Mouse (Mus musculus) Muller cell, postnatal 12 days (primary cell): Measurements from ENCODE around the gene Gm14124.
"Not testable (repeated sequence)": the region's sequence is repeated elsewhere in the genome, so short reads cannot be mapped to it uniquely, and the experiment has no call there.

Source experiments
- DNase-seq: peaks from one replicate; pipeline ENCODE4 v3.0.0-alpha.2; 2015; ENCODE audit errors: inconsistent ontology term

The Gm14124 gene

DNA sequence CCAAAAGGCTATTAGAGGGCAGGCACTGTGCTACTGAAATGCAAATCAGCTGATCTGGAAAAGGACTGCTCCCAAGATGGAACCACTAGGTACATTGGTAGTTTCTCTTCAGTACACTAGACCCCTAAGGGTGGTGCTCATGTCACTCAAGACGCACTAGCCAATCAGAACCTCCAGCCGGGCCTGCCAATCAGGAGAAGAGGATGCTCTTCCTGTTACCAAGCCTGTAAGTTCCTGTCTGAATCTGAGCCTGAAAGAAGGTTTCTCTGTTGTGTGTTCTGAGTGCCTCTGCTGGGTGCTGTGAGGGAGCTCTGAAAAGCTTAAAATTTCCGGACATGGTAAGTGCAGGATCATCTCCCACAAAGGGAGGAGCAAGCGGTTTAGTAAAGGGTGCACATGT, at the start of gene Gm14124:
Gene Gm14124, plus strand, starts transcription at position 227 of the 400 bp plus-strand sequence.
- not testable (repeated sequence) for DNase-seq

DNA sequence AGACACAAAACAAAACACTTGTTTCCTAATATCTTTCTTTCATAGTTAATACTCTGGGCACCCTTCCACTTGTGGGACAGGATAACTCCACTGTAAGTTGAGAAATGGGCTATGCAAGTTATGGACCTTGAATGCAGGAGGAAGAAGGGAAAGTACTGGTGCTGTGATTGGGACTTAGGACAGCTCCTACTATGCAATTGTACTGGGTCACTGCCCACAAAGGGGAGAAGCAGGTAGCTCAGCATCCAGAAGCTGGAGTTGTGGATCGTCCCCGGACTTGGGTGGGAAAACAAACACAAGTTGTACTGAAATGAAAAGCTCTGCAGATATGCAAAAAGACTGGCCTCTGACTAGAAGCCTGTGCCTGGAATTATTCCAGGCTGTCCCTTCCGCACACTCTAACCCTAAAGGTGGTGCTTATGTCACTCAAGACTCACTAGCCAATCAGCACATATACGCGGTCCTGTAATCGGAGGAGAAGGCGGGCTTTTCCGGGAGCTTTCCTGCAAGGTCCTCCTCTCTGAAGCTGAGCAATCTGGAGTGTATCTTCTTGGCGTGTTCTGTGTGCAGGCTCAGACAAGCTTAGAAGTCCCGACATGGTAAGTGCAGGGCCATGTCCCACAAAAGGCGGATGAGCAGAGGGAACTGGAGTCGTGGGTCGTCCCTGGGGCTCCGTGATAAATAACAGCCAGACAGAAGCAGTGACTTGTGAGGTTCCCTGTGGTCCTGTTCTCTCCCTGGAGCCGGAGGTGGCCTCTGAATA, 39.5 kb upstream of the Gm14124 start, which contains the start of gene Zfp937:
Gene Zfp937, plus strand, starts transcription at position 474 of the 763 bp plus-strand sequence.
- DNase-seq, result peak; percentile 57

DNA sequence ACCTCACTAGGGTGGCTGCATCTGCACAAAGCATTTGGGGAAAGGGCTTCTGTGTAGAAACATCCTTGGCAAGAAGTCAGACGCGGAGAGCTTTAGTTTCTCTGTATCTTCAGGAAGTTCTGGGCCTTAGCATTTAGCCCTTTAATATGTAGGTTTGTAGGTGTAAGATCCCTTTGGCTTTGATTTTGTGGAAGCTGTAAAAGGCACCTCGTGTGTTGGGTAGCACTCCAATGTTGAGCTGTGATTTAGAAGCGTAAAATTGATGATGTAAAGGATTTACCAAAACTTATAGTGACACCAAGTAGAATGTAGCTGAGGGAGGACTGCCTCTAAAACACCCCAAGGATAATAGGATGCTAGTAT, 39.0 kb upstream of the Gm14124 start:
- not testable (repeated sequence) for DNase-seq

DNA sequence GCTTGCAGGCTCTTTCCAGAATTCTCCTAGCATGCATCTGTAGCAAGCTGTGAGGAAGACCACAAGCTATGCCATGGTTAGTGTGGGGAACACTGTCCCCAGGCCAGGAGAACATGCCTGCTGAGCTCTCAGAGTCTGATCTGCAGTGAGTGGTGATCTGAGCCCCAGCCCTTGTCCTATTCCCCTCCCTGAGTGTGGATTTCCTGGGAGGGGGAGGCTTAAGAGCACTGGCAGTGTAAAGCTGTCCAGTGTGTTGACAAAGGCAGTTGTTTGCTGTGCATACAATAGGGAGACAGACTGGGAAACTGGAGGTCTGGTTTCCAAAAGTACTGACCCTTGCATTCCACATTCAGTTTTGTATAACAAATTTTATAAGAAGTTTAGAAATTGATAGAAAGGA, 34.1 kb upstream of the Gm14124 start:
- not testable (repeated sequence) for DNase-seq

DNA sequence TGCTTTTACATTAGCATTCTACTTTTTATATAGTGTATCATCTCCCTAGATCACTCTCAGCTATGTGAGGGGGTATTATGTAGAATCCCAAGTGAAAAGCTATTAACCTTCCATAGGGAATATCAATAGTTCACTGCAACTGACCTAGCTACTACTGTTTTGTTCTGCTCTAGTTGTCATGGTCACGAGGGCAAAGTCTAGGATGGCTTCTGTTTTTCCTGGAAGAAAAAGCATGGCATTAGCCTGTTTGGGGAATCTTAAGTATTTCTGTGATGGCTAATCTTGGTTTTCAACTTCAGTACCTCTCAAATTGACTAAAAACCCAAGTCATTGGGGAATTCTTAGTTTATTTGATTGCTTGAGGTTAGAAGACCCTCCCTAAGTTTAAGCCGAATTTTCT, 14.1 kb upstream of the Gm14124 start:
- no peak for DNase-seq

DNA sequence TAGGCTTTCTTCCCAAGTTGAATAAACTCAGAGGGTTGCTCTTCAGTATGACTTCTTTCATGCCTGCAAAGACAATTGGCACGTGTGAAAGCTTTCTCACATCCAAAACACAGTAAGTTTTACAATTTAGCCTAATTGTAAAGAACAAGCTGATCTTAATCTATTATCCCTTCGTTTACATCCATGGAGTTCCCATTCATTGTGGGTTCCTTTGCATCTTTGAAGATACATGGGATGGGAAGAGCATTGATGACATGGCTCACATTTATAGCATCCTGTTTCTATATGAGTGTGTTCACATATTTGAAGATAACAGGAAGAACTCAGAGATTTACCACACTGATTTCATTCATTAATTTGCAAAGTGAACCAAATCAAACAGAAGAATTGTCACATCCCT, 1.8 kb upstream of the Gm14124 start, which contains the start of gene Gm21994:
Gene Gm21994, minus strand, starts transcription at position 101 of the 400 bp plus-strand sequence.
- DNase-seq, result not testable (repeated sequence)

DNA sequence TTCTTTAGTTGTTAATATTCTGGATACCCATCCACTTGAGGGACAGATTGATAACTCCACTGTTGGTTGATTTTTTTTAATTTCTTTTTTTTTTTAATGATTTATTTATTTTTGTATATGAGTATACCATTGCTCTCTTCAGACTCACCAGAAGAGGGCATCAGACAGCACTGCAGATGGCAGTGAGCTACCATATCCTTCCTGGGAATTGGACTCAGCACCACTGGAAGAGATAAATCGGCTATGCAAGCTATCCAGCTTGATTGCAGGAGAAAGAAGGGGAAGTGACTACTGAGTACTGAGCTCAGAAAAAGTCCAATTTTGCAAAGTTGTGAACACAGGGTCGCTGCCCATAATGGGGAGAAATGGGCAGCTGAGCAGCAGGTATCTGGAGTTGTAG, 456 bp upstream of the Gm14124 start:
- DNase-seq, result not testable (repeated sequence)

DNA sequence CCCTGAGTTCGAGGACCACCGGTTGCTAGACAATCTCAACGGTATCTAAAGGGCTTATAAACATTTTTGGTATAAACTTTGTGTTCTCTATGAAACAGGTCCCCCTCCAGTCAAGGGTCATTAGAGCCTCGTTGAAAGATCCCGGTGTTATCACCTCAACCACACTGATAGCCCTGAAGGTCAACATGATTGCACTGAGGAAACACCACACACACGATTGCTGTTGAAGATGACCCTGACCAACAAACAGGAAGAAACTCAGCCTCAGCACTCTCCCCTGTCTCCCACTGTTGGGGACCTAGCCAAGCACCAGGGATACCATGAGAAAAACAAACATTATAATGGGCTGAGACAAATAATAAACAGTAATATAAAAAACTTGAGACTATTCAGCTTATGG, 36.4 kb downstream of the Gm14124 start:
- DNase-seq, result no peak

DNA sequence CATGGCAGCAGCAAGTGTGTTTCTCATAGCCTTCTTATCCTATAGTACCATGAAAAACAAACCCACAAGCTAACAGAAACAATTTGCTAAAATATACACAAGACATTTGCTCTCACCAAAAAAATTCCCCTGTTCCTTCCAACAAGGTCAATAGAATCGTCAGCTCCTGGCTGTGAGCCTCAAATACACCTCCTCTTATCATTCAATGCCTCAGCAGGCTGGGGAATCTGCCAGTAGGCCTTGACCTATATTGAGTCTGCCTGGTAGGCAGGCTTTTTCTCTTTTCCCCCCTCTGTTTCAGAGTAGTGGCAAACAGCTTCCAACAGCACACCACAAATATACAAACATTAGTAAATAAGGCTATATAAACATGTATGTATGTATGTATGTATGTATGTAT, 41.8 kb downstream of the Gm14124 start:
- DNase-seq, result peak; percentile 35

DNA sequence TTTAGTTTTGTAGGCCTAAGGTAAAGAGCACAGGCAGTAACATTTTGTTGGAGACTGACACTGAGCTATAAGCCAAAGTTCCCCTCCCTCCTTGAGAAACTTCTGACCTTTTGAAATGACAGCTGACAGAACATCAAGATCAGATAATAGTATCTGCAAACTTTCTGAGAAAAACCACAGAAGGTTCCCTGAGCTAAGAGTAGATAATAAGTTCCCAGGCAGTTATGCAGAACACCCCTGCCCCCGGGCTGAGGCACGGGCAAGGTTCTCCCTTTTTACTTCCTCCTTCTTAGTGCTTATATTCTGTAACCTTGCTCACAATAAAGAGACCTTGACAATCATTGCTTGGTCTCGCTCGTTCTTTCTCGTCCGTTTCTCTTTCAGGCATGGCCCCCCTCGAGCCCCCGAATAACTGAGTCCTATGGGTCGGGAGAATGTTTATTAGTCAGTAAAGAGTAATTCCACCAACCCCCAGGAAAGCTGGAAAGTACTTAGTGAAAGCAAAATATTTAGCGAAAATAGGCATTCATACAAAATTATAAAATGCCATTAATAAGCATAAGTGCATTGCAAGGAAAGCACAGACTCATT, 50.0 kb downstream of the Gm14124 start:
- DNase-seq, result no peak

DNA sequence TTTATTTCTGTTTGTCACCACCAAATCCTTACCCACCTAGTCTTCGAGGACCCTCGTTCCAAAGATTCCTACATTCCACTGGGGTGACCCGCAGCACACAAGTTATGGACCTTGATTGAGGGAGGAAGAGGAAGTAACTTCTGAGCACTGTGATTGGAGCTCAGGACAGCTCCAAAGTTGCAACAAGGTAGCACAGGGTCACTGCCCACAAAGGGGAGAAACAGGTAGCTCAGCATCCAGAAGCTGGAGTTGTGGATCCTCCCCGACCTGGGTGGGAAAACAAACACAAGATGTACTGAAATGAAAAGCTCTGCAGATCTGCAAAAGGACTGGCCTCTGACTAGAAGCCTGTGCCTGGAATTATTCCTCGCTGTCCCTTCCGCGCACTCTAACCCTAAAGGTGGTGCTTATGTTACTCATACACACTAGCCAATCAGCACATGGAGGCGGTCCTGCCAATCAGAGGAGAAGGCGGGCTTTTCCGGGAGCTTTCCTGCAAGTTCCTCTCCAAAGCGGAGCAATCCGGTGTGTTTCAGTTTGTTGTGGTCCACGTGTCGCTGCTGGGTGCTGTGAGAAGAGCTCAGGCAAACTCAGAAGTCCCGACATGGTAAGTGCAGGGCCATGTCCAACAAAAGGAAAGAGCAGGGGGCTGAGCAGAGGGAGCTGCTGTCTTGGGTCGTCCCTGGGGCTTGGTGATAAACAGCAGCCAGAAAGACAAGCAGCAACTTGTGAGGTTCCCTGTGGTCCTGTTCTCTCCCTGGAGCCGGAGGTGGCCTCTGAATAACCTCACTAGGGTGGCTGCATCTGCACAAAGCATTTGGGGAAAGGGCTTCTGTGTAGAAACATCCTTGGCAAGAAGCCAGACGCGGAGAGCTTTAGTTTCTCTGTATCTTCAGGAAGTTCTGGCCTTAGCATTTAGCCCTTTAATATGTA, 53.9 kb downstream of the Gm14124 start:
- peak; percentile 85 for DNase-seq

DNA sequence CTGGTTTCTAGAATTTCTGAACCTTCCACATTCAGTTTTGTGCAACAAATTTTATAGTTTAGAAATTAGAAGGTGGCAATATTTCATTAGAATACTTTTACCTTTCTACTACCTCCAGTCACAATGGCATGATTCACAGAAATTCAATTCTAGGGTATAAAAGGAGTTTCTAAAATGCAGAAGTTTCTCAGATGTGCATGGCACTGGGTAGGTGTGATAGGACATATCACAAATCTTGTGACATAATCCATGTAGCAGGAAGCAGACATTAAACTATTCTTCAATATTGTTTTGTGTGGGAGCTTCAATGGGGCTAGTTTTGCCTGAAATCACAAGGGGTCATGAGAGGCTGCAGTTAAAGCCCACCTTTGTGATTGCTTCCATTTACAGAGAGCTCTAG, 58.8 kb downstream of the Gm14124 start:
- no peak for DNase-seq

DNA sequence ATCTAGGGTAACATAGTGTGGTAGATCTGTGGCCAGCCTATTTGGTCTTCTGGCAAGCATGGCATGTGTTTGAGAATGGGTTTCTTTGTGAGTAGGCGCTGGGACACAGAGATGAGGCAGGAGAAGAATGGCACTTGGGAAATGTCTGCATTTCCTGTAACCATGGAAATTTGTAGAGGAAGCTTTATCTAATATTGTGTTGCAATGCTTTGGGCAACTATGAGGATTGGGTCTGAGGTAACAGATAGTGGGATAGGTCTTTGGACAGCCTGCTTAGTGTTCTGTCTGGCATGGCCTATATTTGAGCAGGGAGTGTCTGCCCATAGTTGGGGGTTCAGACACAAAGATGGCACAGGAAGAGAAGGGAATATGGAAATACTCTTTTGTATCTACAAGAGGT, 61.7 kb downstream of the Gm14124 start:
- DNase-seq, result no peak
